Mouse (Mus musculus) cerebellum, adult 2 months (tissue): ENCODE results near the gene Ywhah.

Source experiments
- CTCF ChIP-seq: fragments of 200-500 bp; IDR thresholded peaks from 2 replicates; pipeline ENCODE4 v1.5.1; 2011; ENCODE audit warnings: low read depth, mild to moderate bottlenecking, control low read depth, low read length, moderate library complexity, borderline replicate concordance; ENCODE audit not compliant: insufficient read depth
- POLR2A ChIP-seq: fragments of 200-500 bp; IDR thresholded peaks from 2 replicates; pipeline ENCODE4 v1.6.1; 2011; ENCODE audit warnings: low read length, control low read depth, borderline replicate concordance; ENCODE audit not compliant: insufficient read depth

DNA sequence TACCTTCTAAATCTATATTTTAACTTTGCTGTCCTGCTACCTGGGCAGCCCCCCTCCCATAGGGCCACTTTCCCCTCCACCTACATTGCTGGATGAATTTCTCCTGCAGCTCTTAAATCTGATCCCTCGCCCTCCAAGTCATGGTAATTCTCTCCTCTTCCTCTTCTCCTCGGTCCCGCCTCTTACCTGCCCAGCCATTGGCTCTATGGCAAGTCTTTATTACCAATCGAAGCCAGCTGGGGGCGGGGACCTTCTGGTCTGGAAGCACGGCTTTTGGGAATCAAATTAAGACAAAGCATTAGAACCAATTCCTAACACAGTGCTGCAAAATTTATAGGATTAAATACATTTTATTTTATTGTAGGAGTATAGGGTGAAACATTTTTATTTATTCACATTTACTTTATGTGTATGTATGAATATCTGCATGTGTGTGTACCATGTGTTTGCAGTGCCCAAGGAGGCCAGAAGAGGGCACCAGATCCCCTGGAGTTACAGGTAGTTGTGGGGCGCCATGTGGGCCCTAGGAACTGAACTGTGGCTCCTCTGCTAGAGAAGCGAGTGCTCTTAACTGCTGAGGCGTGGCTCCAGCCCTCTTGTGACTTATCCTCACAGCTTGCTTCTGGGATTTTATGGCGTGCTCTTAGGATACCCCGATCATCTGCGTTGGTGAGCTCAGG, 26.2 kb downstream of the Ywhah start:
- TF ChIP-seq POLR2A (no peak), CTCF (no peak)
